Mouse (Mus musculus) spleen, postnatal 36 days (tissue): Measurements from ENCODE around the gene Ext2.
A peak's percentile ranks its signal among the peaks of the same experiment; 100 is the strongest.

Source experiments
- DNase-seq, 2 experiments: peaks; one replicate each; pipeline ENCODE4 v3.0.0; 2022; ENCODE audit warnings: low spot score in 2 of 2, mixed read lengths in 1 of 2

Ext2 gene

GRCm38 (mm10) chr2:93737146-93737545 is 85.2 kb downstream of the Ext2 start:
- DNase-seq, result no peak

GRCm38 (mm10) chr2:93732658-93733057 is 89.7 kb downstream of the Ext2 start:
- no peak for DNase-seq

DNA sequence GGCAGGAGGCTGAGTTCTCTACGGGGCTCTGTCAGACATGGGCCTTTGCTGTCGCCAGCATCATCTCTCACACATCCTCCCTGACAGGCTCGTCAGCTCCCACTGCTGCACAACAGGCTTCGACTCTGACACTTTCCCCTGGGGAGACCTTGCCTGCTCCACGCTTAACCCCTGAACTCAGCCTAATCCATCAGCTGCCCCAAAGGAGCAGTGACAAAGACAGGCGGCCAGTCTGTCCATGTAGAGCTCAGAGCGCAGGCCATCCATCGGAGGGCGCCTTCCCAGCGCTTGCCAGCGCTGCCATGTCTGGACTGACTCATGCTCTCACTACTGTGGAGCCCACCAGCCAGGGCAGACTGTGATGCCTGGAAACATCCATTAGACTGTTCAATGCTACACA is 92.8 kb downstream of the Ext2 start:
- no peak for DNase-seq

DNA sequence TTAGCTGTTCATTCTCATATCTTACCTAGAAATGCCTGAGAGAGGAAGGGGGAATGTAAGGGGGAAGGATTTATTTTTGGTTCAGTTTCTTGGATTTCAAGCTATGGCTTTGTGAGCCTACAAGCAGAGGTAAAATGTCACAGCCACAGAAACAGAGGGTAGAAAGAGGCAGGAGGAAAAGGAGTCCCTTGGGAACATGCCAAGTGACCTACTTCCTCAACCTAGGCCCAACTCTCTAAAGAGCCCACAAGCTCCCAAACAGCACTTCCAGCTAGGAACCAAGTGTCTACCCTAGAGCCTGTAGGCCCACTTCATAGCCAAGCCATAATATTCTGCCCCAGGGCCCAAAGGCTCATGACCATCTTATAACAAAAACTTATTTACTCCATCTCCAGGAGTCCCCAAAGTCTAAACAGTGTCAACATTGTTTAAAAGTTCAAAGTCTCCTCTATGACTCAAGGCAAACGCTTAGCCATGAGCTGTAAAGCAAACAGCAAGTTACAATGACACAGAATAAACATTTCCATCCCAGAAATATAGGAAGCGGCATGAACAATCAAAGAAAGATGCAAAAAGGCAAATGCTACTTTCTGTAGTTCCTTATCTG is 99.1 kb downstream of the Ext2 start:
- DNase-seq, result no peak

DNA sequence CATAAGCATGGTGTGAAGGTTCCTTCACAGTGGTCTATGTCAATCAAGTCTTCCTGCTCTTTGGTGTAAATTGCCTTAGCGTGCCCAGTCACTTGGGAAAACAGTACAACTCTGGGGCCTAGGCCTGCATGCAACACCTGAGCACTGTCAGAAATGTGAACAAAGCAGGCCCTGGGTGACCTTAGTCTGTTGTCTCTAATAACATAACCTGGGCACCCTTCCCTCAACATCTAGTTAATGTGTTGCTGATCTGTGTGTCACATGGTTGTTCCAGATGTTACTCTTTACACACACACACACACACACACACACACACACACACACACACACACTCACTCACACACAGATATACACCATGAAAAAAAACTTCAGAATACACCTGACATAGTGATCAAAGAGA is 101.4 kb downstream of the Ext2 start:
- DNase-seq, result no peak

DNA sequence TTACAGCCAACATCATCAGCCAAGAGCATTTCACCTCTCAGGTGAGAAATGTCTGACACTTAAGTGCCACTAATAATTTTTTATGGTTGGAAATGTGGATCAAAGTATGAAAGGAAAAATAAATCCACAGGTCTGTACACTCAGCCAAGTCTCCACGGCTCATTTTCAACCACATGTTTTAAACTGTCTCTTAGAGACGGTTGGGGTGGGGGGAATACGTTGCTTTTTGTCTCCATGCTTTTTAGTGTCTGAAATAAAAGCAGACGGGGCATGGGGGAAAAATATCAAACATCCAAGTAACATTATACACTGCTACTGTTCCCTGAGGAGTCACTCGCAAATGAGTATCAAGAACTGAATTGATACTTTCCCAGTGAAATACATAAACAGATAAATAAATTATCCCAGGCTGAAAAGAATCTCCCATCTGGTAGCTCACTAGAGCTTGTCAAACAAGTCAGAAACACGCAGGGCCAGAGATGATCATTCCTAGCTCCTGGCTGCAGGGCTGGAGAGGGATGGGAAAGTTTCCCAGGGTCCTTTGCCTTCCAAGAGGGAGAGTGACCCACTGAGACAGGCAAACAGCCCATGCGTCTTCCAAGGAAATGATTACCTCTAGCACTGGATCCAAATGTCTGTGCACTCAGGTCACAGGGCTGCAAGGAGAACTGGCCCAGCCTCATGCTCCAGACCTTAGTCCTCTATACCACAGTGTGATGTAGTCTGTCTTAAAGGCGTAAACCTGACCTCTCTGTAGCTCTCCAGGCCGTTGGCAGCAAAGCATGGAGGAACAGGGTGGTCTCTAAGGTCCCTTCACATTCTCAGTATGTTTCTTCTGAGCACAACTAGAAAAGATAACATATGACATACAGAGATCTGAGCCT is 102.3 kb downstream of the Ext2 start:
- DNase-seq, result no peak

DNA sequence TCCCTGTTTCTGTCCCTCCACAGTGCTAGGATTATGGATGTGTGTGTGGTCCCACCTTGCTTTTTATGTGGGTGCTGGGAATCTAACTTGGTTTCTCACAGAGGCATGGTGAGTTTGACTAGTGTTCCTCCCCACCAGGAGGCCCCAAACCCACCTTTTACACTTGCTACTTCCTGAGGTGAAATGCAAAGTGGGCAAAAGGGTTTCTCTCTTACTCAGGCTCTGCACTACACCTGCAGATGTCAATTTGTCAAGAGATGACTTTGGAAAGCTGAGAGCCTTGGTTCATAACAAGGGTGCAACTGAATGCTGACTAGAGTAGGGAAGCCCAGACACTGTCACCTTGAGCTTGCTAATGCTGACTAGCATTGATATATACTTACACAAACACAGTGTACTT is 109.1 kb downstream of the Ext2 start:
- DNase-seq, result no peak

DNA sequence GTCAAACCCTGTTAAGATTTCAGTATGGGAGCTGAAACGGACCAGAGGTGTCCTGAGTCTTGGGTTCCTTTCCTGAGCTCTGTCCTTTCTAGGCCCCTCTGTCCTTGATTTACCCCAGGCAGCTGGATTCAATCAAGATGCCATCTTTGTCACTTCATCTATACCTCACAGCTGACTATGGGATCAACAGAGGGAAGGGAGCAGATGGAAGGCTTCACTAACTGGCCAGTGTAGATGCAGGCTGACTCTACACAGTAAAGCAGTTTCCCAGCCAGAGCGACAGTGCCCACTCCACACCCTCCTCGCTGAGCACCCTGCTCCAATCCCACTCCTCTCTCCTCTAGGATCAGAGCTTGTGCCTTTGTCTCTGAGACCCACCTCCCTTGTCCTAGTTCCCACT is 110.9 kb downstream of the Ext2 start:
- DNase-seq, result no peak

GRCm38 (mm10) chr2:93709696-93710095 is 112.7 kb downstream of the Ext2 start:
- DNase-seq, result no peak

- no peak for DNase-seq
Observed at GRCm38 (mm10) chr2:93709241-93709640, 113.1 kb downstream of the Ext2 start.

DNA sequence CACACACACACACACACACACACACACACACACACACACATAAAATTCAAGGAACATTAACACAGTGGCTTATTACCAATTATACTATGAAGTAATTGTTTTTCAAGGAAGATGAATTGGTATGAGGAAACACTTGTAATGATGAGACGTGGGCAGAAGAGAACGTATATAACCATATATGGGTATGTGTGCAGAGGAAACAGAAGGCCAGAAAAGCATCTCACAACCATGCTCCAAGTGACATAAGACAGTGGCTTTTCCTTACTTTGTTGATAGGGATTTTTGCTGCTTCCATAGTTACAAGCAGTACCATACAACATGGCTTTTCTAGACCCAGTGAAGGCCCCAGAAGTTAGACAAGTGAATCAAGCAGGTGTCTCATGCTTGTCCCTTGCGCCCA is 115.5 kb downstream of the Ext2 start:
- no peak for DNase-seq

DNA sequence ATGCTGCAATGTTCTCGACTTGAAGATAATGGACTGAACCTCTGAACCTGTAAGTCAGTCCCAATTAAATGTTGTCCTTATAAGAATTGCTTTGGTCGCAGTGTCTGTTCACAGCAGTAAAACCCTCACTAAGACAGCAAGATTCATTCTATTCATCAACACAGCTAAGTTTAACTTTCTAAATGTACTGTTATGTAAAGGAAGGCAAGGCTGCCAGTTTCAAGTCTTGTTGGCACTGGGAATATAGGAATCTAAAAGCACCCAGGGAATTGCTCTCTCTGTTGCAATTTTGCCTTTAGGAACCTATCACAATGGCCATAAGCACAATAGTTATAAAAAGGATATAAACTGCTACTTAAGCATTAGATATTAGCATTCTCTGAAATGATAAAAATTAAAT is 116.0 kb downstream of the Ext2 start:
- no peak for DNase-seq

GRCm38 (mm10) chr2:93704195-93704594 is 118.2 kb downstream of the Ext2 start:
- DNase-seq, result no peak

GRCm38 (mm10) chr2:93702936-93703926 is 119.1 kb downstream of the Ext2 start:
- DNase-seq, result no peak

DNA sequence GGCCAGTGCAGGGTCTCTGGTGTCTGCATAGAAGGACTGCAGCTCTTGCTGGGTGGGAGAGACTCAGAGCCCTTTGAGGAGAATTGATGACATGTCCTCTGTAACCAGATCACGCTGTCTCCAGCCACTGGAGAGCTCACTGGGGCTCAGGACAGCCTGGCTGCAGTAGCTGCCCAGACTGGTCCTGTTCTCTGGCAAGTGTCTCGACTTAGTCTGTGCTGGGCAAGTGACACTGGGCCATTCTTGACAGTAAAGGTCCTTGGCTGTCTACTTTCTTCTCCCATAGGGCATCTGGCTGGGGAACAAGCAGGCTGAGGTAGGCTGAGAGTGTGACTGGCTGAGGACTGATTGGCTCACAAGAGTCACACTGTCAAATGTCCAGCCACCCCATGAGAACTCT is 123.0 kb downstream of the Ext2 start:
- no peak for DNase-seq

GRCm38 (mm10) chr2:93696181-93696641 is 126.2 kb downstream of the Ext2 start:
- DNase-seq, result peak in 1 of 2 experiments; percentile 3

DNA sequence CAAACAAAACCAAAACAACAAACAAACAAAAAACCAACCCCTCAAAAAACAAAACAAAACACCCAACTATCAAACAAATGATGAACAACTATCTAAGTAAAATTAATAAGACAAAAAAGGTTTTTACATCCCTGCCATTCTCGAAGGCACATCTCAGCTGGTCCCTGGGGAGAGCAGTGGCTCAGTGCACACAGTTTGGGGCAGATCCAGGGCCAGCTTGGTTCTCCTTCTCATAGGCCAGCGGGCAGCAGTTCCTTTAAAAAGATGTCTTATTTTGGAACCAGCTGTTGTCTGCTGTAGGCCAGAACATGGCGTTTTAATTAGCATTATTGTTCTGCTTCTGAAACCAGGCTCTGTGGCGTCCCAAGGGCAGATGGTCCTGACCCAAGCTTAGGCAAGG is 129.3 kb downstream of the Ext2 start:
- DNase-seq, result no peak

GRCm38 (mm10) chr2:93690064-93690930 is 132.1 kb downstream of the Ext2 start:
- no peak for DNase-seq

DNA sequence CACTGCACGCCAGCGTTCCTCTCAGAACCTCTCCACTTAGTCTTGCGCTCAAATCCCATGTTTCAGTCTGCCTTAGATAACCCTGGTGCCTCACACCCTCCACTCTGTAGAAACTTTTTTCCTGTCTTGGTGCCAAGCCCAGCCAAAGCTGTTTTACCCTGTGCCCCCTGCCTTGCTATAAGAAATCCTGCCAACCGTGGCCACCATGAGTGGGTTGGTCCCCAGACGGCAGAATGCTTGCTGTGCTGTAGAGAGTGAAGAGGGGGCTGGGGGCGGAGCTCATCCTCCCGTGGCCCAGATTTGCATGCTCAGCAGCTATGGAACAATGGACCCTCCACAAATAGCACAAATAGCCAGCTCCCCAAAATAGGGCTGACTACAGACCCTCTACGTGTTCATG is 138.7 kb downstream of the Ext2 start:
- DNase-seq, result no peak

GRCm38 (mm10) chr2:93682601-93683202 is 139.7 kb downstream of the Ext2 start:
- no peak for DNase-seq

DNA sequence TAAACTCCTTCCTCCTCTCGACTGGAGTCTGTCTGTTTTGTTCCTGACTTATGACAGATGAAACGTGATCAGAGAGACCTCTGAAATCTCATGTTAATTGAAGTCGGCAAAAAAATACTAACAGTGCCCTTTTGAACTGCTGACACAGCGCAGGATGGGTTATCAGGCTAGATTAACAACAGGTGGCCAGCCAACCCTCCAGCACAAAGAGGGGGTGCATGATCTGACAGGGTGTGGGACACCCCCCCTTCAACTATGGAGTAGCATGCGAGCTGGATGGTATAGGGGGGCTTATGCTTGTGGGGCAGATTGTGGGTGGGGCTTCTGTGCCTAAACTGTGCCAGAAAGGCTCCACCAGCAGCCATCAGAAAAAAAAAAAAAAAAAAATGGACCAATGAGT is 141.0 kb downstream of the Ext2 start:
- DNase-seq, result no peak
